Mouse (Mus musculus) lung, adult 2 months (tissue): Measurements from ENCODE around the gene Rer1.

Source experiments
- CTCF ChIP-seq: fragments of 200-500 bp; IDR thresholded peaks from 2 replicates; pipeline ENCODE4 v1.5.1; 2011; ENCODE audit warnings: mild to moderate bottlenecking, low read length, control low read depth; ENCODE audit not compliant: insufficient read depth
- POLR2A ChIP-seq: fragments of 200-500 bp; IDR thresholded peaks from 2 replicates; pipeline ENCODE4 v1.6.1; 2011; ENCODE audit warnings: low read depth, mild to moderate bottlenecking, control low read depth, low read length, borderline replicate concordance; ENCODE audit errors: extremely low read depth

DNA sequence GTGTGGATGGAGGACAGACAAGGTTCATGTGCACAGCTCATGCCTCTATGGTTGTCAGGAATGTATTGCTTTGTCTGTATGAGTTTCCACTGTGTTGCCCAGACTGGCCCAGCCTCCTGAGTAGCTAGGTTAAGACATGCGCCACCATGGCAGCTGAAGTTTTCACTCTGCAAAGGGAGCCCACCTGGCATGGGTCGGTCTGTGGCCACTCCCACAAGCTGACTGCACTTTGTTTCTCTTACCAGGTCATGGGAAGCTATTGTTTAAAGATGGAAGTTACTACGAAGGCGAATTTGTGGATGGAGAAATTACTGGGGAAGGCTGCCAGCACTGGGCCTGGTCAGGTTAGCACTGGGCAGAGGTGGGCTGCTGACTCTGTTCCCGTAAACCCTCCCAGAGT, 3.1 kb upstream of the Rer1 start:
- TF ChIP-seq CTCF (no peak), POLR2A (no peak)
